In the genomic region with DNA sequence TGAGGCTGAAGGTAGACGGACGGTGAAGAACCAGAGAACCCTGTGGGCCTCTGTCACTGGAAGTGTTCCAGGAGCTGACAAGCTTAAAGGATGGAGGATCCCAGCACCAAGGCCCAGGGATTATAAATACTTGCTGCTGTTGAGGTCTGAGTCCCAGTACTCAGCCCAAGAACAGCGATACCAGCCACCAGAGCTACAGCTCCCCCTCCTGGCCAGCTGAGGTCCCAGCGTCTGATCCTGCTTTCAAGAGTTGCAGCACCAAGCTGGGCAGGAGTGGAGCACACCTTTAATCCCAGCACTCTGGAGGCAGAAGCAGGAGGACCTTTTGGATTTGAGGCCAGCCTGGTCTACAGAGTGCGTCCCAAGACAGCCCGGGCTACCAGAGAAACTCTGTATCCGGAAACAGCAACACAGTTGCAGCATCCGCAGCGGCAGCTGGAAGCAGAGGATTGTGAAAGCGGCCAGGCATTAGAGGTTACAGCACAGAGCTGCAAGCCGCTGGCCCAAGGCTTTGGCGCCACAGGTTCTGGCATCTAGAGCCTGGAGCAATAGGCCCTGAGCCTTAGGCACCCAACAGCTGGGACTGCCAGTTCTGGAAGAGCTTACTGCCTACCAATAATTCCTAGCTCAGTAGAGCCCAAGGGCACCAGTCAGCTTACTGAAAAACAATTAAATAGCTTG, we compare ENCODE assay signal across 8 mouse cellular contexts. TPM values are rescaled to one million over a fixed set of nuclear protein-coding genes. Genes with fewer than 3 reads are reported as not detected.
DNase-seq lines count a peak whose midpoint lies in the region; ATAC-seq lines count a peak whose summit lies in the region.

No protein-coding gene starts in this region.

- peaks cover 16% of the 10 kb centered on the region for H3K4me1 ChIP-seq in heart, embryonic 13.5 days
- H3K4me1 ChIP-seq in liver, embryonic 15.5 days (replicated peaks): peaks cover 62% of the 10 kb centered on the region
- peaks cover 21% of the 10 kb centered on the region for H3K4me1 ChIP-seq in neural tube, embryonic 15.5 days

- peak overlapping the region; percentile 24; the same call in 1 of the 2 replicates for H3K9ac ChIP-seq in heart, embryonic 13.5 days
- no peak overlapping the region for H3K9ac ChIP-seq in liver, embryonic 15.5 days
- H3K9ac ChIP-seq in neural tube, embryonic 15.5 days (replicated peaks): no peak overlapping the region

- H3K4me3 ChIP-seq in heart, embryonic 13.5 days: no peak overlapping the region
- H3K4me3 ChIP-seq in liver, embryonic 15.5 days (replicated peaks): 0 out of 2 replicates have a peak overlapping the region, but pooled peaks have one; percentile 1
- no peak overlapping the region for H3K4me3 ChIP-seq in neural tube, embryonic 15.5 days (replicated peaks)

- peaks cover 4% of the 10 kb centered on the region; the same call in 1 of the 2 replicates for H3K27me3 ChIP-seq in heart, embryonic 13.5 days (replicated peaks)
- H3K27me3 ChIP-seq in liver, embryonic 15.5 days: peaks cover 23% of the 10 kb centered on the region
- H3K27me3 ChIP-seq in neural tube, embryonic 15.5 days (replicated peaks): no peaks in the 10 kb centered on the region

- no peak for ATAC-seq in heart, embryonic 13.5 days (ENCODE audit: extremely low read depth, insufficient number of reproducible peaks, low FRiP score, low TSS enrichment)
- ATAC-seq in liver, embryonic 15.5 days (ENCODE audit: insufficient read depth): no peak
- ATAC-seq in neural tube, embryonic 15.5 days (ENCODE audit: low FRiP score): peak; percentile 43; the same call in 1 of the 2 replicates

- H3K36me3 ChIP-seq in heart, embryonic 13.5 days: no peaks in the 10 kb centered on the region
- H3K36me3 ChIP-seq in liver, embryonic 15.5 days (replicated peaks): no peaks in the 10 kb centered on the region
- H3K36me3 ChIP-seq in neural tube, embryonic 15.5 days: no peaks in the 10 kb centered on the region

- no peaks in the 10 kb centered on the region for H3K9me3 ChIP-seq in heart, embryonic 13.5 days
- H3K9me3 ChIP-seq in liver, embryonic 15.5 days (replicated peaks): no peaks in the 10 kb centered on the region
- H3K9me3 ChIP-seq in neural tube, embryonic 15.5 days (replicated peaks): no peaks in the 10 kb centered on the region

- DNase-seq in 416B (ENCODE audit: low read depth): peak; percentile 64
- DNase-seq in adrenal gland, postnatal 4 days (ENCODE audit: low spot score in 2 of 2): peak; percentile 55 to 56
- peak; percentile 56 for DNase-seq in fibroblast of lung, adult 2 months (ENCODE audit: low read depth)
- peak; percentile 76 to 90 for DNase-seq in kidney, postnatal 36 days
- DNase-seq in testis, postnatal 14 days (ENCODE audit: low spot score): peak; percentile 76

- no peak overlapping the region for H3K4me2 ChIP-seq in heart, embryonic 13.5 days
- H3K4me2 ChIP-seq in liver, embryonic 15.5 days: peak overlapping the region; percentile 25
- no peak overlapping the region for H3K4me2 ChIP-seq in neural tube, embryonic 15.5 days

- WGBS in heart, embryonic 13.5 days: 34% methylated on average over 12 of the region's 12 CpGs
- WGBS in liver, embryonic 15.5 days (ENCODE audit: insufficient replicate concordance): 25% methylated on average over 12 of the region's 12 CpGs
- 35% methylated on average over 12 of the region's 12 CpGs for WGBS in neural tube, embryonic 15.5 days

- H3K27ac ChIP-seq in heart, embryonic 13.5 days (replicated peaks): no peak overlapping the region
- H3K27ac ChIP-seq in liver, embryonic 15.5 days (replicated peaks): no peak overlapping the region
- no peak overlapping the region for H3K27ac ChIP-seq in neural tube, embryonic 15.5 days (replicated peaks)

RNA-seq across cellular contexts. Expression of gene Ddr1, which starts 32.0 kb away (rescaled TPM):
- total RNA-seq in adrenal gland, postnatal 4 days (2021): 10 to 100 TPM; 55.9 to 65.9 TPM
- polyA plus RNA-seq in heart, embryonic 13.5 days (2015; fragmentation: Nextera tagmentation; extraction: Ambion mirVana): 122 and 130 TPM in 2 replicates
- 2.6 and 3.4 TPM in 2 replicates for polyA plus RNA-seq in liver, embryonic 15.5 days (2015; fragmentation: Nextera tagmentation; extraction: Ambion mirVana)
- 73.8 and 76.4 TPM in 2 replicates for polyA plus RNA-seq in neural tube, embryonic 15.5 days (2015; fragmentation: Nextera tagmentation; extraction: Ambion mirVana)

Comparison
In these comparisons a context has a peak if more than half of its experiments do, and no peak if none do; other contexts are left out.
1. RNA of gene Ddr1, which starts 32.0 kb away (polyA plus RNA-seq): 122 to 130 TPM in heart, embryonic 13.5 days and 73.8 to 76.4 TPM in neural tube, embryonic 15.5 days; 2.6 to 3.4 TPM in liver, embryonic 15.5 days; every median in the first group is over 10 times any median in the second.
2. Peak in every context shown above with its lines, with median percentiles within 50 percentile points of each other: DNase-seq.